Mouse (Mus musculus): ENCODE results near the gene Gpkow. TPM values are rescaled to one million over a fixed set of nuclear protein-coding genes. Genes with fewer than 3 reads are reported as not detected.
A peak's percentile ranks its signal among the peaks of the same experiment; 100 is the strongest.

Gene Gpkow
- polyA plus RNA-seq (2012; rRNA removed) = 8.2 and 10.9 TPM in 2 replicates

- peaks cover 6% of the 10 kb centered on the region for H3K4me1 ChIP-seq (ENCODE audit: control insufficient read depth, insufficient read depth, low read length)
- H3K4me3 ChIP-seq (ENCODE audit: insufficient read depth, low read depth, low read length) = peak within 1 kb of the TSS; percentile 85
- DNase-seq = peak; percentile 94
- TF ChIP-seq POLR2A (IDR thresholded peaks at IDR 0.05; ENCODE audit: low read depth, low read length) = no peak
- no peak for TF ChIP-seq CTCF (conservative IDR thresholded peaks at IDR 0.05; ENCODE audit: insufficient read depth, insufficient read length, low read depth, low read length)
- H3K27me3 ChIP-seq (replicated peaks; ENCODE audit: control insufficient read depth, insufficient read depth, low read length) = no peaks in the 10 kb centered on the region
- peak within 1 kb of the TSS; percentile 51 for H3K27ac ChIP-seq (ENCODE audit: insufficient read depth, low read depth, low read length)
- no peaks in the 10 kb centered on the region; the same call in 1 of the 2 replicates for H3K36me3 ChIP-seq (ENCODE audit: control insufficient read depth, insufficient read depth, low read length)
- WGBS = 2% methylated on average over 33 of the region's 33 CpGs
Measured at GRCm38 (mm10) chrX:7696954-7697381, at the start of gene Gpkow. Gene Gpkow, plus strand, starts transcription at chrX:7697131.

- TF ChIP-seq POLR2A (IDR thresholded peaks at IDR 0.05; ENCODE audit: low read depth, low read length) (peak; percentile 73), CTCF (conservative IDR thresholded peaks at IDR 0.05; ENCODE audit: insufficient read depth, insufficient read length, low read depth, low read length) (no peak; the same call in 1 of the 2 replicates)
- Histone ChIP-seq H3K27me3 (replicated peaks; ENCODE audit: control insufficient read depth, insufficient read depth, low read length) (no peaks in the 10 kb centered on the region), H3K4me1 (ENCODE audit: control insufficient read depth, insufficient read depth, low read length) (peaks cover 4% of the 10 kb centered on the region; the same call in 1 of the 2 replicates), H3K36me3 (ENCODE audit: control insufficient read depth, insufficient read depth, low read length) (no peaks in the 10 kb centered on the region), H3K4me3 (ENCODE audit: insufficient read depth, low read depth, low read length) (peak overlapping the region; percentile 68), H3K27ac (ENCODE audit: insufficient read depth, low read depth, low read length) (peak overlapping the region; percentile 94)
- peak; percentile 95 for DNase-seq
- WGBS = under 1% methylated on average over 25 of the region's 25 CpGs
Measured at GRCm38 (mm10) chrX:7648671-7649304, 48.1 kb upstream of the Gpkow start.

- H3K4me3 ChIP-seq (ENCODE audit: insufficient read depth, low read depth, low read length) = peak within 1 kb of the TSS; percentile 69
- under 1% methylated on average over 26 of the region's 26 CpGs for WGBS
- H3K27me3 ChIP-seq (replicated peaks; ENCODE audit: control insufficient read depth, insufficient read depth, low read length) = no peaks in the 10 kb centered on the region
- TF ChIP-seq CTCF (conservative IDR thresholded peaks at IDR 0.05; ENCODE audit: insufficient read depth, insufficient read length, low read depth, low read length) (no peak), POLR2A (IDR thresholded peaks at IDR 0.05; ENCODE audit: low read depth, low read length) (no peak)
- H3K27ac ChIP-seq (ENCODE audit: insufficient read depth, low read depth, low read length) = peak within 1 kb of the TSS; percentile 59
- no peaks in the 10 kb centered on the region for H3K36me3 ChIP-seq (ENCODE audit: control insufficient read depth, insufficient read depth, low read length)
- H3K4me1 ChIP-seq (ENCODE audit: control insufficient read depth, insufficient read depth, low read length) = no peaks in the 10 kb centered on the region; the same call in 1 of the 2 replicates
- DNase-seq = peak; percentile 76
Measured at GRCm38 (mm10) chrX:7657221-7657639, 39.7 kb upstream of the Gpkow start, which contains the start of gene Prickle3. Gene Prickle3, plus strand, starts transcription at chrX:7657260.

- peak; percentile 87 for DNase-seq
- no peak for TF ChIP-seq CTCF (conservative IDR thresholded peaks at IDR 0.05; ENCODE audit: insufficient read depth, insufficient read length, low read depth, low read length)
- TF ChIP-seq POLR2A (IDR thresholded peaks at IDR 0.05; ENCODE audit: low read depth, low read length) = no peak
- H3K27me3 ChIP-seq (replicated peaks; ENCODE audit: control insufficient read depth, insufficient read depth, low read length) = no peaks in the 10 kb centered on the region
- peak overlapping the region; percentile 22 for H3K27ac ChIP-seq (ENCODE audit: insufficient read depth, low read depth, low read length)
- peak overlapping the region; percentile 38 for H3K4me3 ChIP-seq (ENCODE audit: insufficient read depth, low read depth, low read length)
- 6% methylated on average over 15 of the region's 15 CpGs for WGBS
- H3K36me3 ChIP-seq (ENCODE audit: control insufficient read depth, insufficient read depth, low read length) = no peaks in the 10 kb centered on the region
- H3K4me1 ChIP-seq (ENCODE audit: control insufficient read depth, insufficient read depth, low read length) = no peaks in the 10 kb centered on the region; the same call in 1 of the 2 replicates
Measured at GRCm38 (mm10) chrX:7658031-7658784, 38.7 kb upstream of the Gpkow start.

- DNase-seq = peak; percentile 72
- H3K27me3 ChIP-seq (replicated peaks; ENCODE audit: control insufficient read depth, insufficient read depth, low read length) = no peaks in the 10 kb centered on the region
- H3K4me3 ChIP-seq (ENCODE audit: insufficient read depth, low read depth, low read length) = 0 out of 2 replicates have a peak overlapping the region, but pooled peaks have one; percentile 3
- TF ChIP-seq CTCF (conservative IDR thresholded peaks at IDR 0.05; ENCODE audit: insufficient read depth, insufficient read length, low read depth, low read length) = no peak
- no peaks in the 10 kb centered on the region for H3K36me3 ChIP-seq (ENCODE audit: control insufficient read depth, insufficient read depth, low read length)
- H3K27ac ChIP-seq (ENCODE audit: insufficient read depth, low read depth, low read length) = peak overlapping the region; percentile 22
- no peaks in the 10 kb centered on the region; the same call in 1 of the 2 replicates for H3K4me1 ChIP-seq (ENCODE audit: control insufficient read depth, insufficient read depth, low read length)
- 31% methylated on average over 11 of the region's 11 CpGs for WGBS
Measured at GRCm38 (mm10) chrX:7658785-7659589, 37.9 kb upstream of the Gpkow start.

GRCm38 (mm10) chrX:7661086-7661485 lies 35.8 kb upstream of the Gpkow start:
- no peaks in the 10 kb centered on the region; the same call in 1 of the 2 replicates for H3K4me1 ChIP-seq (ENCODE audit: control insufficient read depth, insufficient read depth, low read length)
- no peak overlapping the region for H3K4me3 ChIP-seq (ENCODE audit: insufficient read depth, low read depth, low read length)
- TF ChIP-seq CTCF (conservative IDR thresholded peaks at IDR 0.05; ENCODE audit: insufficient read depth, insufficient read length, low read depth, low read length) (no peak), POLR2A (IDR thresholded peaks at IDR 0.05; ENCODE audit: low read depth, low read length) (no peak)
- no peaks in the 10 kb centered on the region for H3K27me3 ChIP-seq (replicated peaks; ENCODE audit: control insufficient read depth, insufficient read depth, low read length)
- H3K27ac ChIP-seq (ENCODE audit: insufficient read depth, low read depth, low read length) = no peak overlapping the region
- DNase-seq = no peak
- no peaks in the 10 kb centered on the region for H3K36me3 ChIP-seq (ENCODE audit: control insufficient read depth, insufficient read depth, low read length)
- 72% methylated on average over 4 of the region's 4 CpGs for WGBS

Data from kidney, adult 2 months (tissue).